Mouse (Mus musculus) lung, postnatal 0 days (tissue): ENCODE measurements around the gene Cyp11a1.

Experiments
- CTCF ChIP-seq: IDR thresholded peaks from 2 replicates; pipeline ENCODE4 v1.5.1; 2016; ENCODE audit warnings: antibody characterized with exemption, mild to moderate bottlenecking
- EP300 ChIP-seq: IDR thresholded peaks from 2 replicates; pipeline ENCODE4 v1.6.1; 2016; ENCODE audit warnings: antibody characterized with exemption, mild to moderate bottlenecking, control low read depth

DNA sequence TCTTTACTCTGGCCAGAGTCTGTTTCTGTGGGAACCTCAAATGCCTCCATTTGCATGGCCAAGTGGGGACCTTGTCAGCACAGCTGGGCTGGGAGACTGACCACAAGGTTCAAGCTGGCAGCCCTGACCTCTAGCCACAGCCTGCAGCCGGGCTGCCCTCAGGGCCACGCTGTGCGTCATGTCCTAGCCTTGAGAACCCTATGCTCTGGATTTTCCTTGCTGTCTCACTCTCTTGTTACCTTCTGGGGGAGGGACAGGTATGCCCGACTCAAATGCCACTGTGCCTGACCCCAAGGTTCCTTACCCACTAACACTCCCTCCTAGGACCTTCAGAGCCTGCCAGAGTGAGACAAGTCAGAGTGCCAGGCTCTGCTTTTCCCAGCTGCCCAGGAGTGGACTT lies 30.8 kb downstream of the Cyp11a1 start:
- TF ChIP-seq CTCF (no peak), EP300 (no peak)
